Mouse (Mus musculus) intestine, embryonic 14.5 days (tissue): ENCODE results near the gene Maats1. TPM values are rescaled to one million over a fixed set of nuclear protein-coding genes. Genes with fewer than 3 reads are reported as not detected.

ENCODE experiments used
- ATAC-seq: fragments of 200-750 bp; cut with Nextera tagmentation; replicated peaks from 2 replicates; pipeline ENCODE4 v1.8.0; 2017; ENCODE audit warnings: low read depth, moderate number of reproducible peaks, moderate TSS enrichment, moderate library complexity; ENCODE audit not compliant: low FRiP score, low TSS enrichment
- DNase-seq: peaks from one replicate; pipeline ENCODE4 v3.0.0-alpha.2; 2018; ENCODE audit warnings: low spot score
- H3K27ac ChIP-seq: fragments of 300-500 bp; sonication (generic); 2 replicates; pipeline ENCODE4 v1.5.1; 2014; ENCODE audit warnings: low read depth, mild to moderate bottlenecking, control low read depth
- H3K27me3 ChIP-seq: fragments of 300-500 bp; sonication (generic); replicated peaks from 2 replicates; pipeline ENCODE4 v1.6.1; 2014; ENCODE audit warnings: low read length, control low read depth; ENCODE audit not compliant: control insufficient read depth, insufficient read depth
- H3K36me3 ChIP-seq: fragments of 300-500 bp; sonication (generic); 2 replicates; pipeline ENCODE4 v1.6.1; 2014; ENCODE audit warnings: low read length, control low read depth; ENCODE audit not compliant: control insufficient read depth, insufficient read depth
- H3K4me1 ChIP-seq: fragments of 300-500 bp; sonication (generic); replicated peaks from 2 replicates; pipeline ENCODE4 v1.6.1; 2014; ENCODE audit warnings: low read length, control low read depth, mixed read lengths; ENCODE audit not compliant: control insufficient read depth, insufficient read depth
- H3K4me2 ChIP-seq: fragments of 300-500 bp; sonication (generic); 2 replicates; pipeline ENCODE4 v1.6.1; 2014; ENCODE audit warnings: low read length
- H3K4me3 ChIP-seq: fragments of 300-500 bp; sonication (generic); 2 replicates; pipeline ENCODE4 v1.5.1; 2014; ENCODE audit warnings: low read depth, low read length, control low read depth, mixed read lengths
- H3K9ac ChIP-seq: fragments of 300-500 bp; sonication (generic); 2 replicates; pipeline ENCODE4 v1.6.1; 2014; ENCODE audit warnings: mild to moderate bottlenecking, low read length
- H3K9me3 ChIP-seq: fragments of 300-500 bp; sonication (generic); 2 replicates; pipeline ENCODE4 v1.6.1; 2016; ENCODE audit warnings: low read length, control low read depth; ENCODE audit not compliant: control insufficient read depth
- WGBS: fragments of 180-500 bp; shearing (Covaris S2); extraction: QIAGEN DNeasy Blood & Tissue Kit; methylation state at CpG from one replicate; pipeline ENCODE4 v1.1.7; 2014; 5-methylcytosine and 5-hydroxymethylcytosine counted together
- polyA plus RNA-seq: library from polyadenylated mRNA; unstranded; fragments of >200 nt; fragmentation: Nextera tagmentation; extraction: Ambion mirVana; gene quantifications from 2 replicates; pipeline ENCODE4 v1.2.1, GENCODE M21; 2014

Gene Maats1
- polyA plus RNA-seq = 0.08 TPM in 1 of 2 replicates, not detected in the other

DNA sequence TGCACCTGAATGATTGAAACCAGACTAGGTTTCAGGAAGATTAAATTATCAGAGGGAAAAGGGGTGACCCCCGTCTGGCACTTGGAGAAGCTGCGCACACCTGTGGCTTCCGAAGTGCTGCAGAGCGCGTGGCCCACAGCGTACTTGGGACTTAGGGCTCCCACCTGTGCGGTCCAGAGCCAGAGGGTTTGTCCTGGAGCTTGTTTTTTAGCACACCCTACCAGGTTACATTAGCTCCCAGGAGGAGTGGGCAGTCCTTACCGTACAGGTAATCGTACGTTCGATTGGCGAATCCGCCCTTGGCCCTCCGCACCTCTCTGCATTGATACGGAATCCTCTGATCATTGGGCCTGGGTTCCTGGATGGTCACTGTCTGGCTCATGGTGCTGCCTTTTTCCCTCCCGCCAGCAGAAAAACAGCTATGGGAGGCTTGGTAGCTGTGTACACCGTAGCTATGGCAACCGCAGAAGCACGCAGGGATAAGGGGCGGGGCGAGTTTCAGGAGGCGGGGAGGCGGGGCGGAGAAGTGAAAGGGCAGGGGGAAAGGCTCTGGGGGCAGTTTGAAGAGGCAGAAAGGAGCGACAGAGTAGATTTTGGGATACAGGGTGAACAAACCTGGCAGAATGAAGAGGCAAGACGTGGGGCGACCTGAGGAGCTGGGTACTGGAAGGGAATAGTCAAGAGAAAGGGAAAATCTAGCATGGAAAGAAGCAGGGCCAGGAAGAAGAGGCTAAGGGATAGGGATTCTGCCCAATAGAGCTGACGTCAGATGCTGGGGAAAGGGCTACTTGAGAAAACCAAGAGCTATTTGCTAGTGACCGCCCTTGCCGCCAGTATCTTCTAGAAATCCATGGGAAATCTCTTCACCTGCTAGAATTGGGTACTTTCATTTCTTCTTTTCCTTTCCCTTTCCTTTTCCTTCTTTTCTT lies at the start of gene Maats1:
Maats1 (minus strand) TSS at position 748 of the 929 bp plus-strand sequence.
- H3K4me3 ChIP-seq = peak within 1 kb of the TSS; percentile 28
- ATAC-seq (peak; percentile 85), DNase-seq (peak; percentile 89)
- H3K9me3 ChIP-seq = no peaks in the 10 kb centered on the region
- no peaks in the 10 kb centered on the region for H3K36me3 ChIP-seq
- H3K27ac ChIP-seq = no peak within 1 kb of the TSS
- no peaks in the 10 kb centered on the region for H3K27me3 ChIP-seq
- peak within 1 kb of the TSS; percentile 58 for H3K4me2 ChIP-seq
- H3K9ac ChIP-seq = peak within 1 kb of the TSS; percentile 40
- peaks cover 9% of the 10 kb centered on the region for H3K4me1 ChIP-seq
- 10% methylated on average over 30 of the region's 30 CpGs for WGBS

- no peaks in the 10 kb centered on the region for H3K36me3 ChIP-seq
- no peak overlapping the region for H3K9ac ChIP-seq
- no peaks in the 10 kb centered on the region for H3K9me3 ChIP-seq
- no peak overlapping the region for H3K27ac ChIP-seq
- no peak overlapping the region for H3K4me3 ChIP-seq
- ATAC-seq (no peak), DNase-seq (no peak)
- H3K27me3 ChIP-seq = no peaks in the 10 kb centered on the region
- no peak overlapping the region for H3K4me2 ChIP-seq
- H3K4me1 ChIP-seq = no peaks in the 10 kb centered on the region
- WGBS = 91% methylated on average over 7 of the region's 7 CpGs
Observed at GRCm38 (mm10) chr16:38390322-38390721, 48.4 kb upstream of the Maats1 start.

- no peak overlapping the region for H3K27ac ChIP-seq
- H3K9ac ChIP-seq = no peak overlapping the region
- no peak for DNase-seq
- no peaks in the 10 kb centered on the region for H3K9me3 ChIP-seq
- no peak overlapping the region for H3K4me3 ChIP-seq
- no peaks in the 10 kb centered on the region for H3K36me3 ChIP-seq
- no peak for ATAC-seq
- H3K4me2 ChIP-seq = no peak overlapping the region
- H3K27me3 ChIP-seq = no peaks in the 10 kb centered on the region
- no peaks in the 10 kb centered on the region for H3K4me1 ChIP-seq
- 76% methylated on average over 8 of the region's 8 CpGs for WGBS
Observed at GRCm38 (mm10) chr16:38389284-38389893, 47.4 kb upstream of the Maats1 start.

GRCm38 (mm10) chr16:38388757-38389156 lies 46.8 kb upstream of the Maats1 start:
- no peaks in the 10 kb centered on the region for H3K36me3 ChIP-seq
- WGBS = 74% methylated on average over 6 of the region's 6 CpGs
- no peaks in the 10 kb centered on the region for H3K27me3 ChIP-seq
- DNase-seq = no peak
- H3K4me1 ChIP-seq = no peaks in the 10 kb centered on the region
- H3K9me3 ChIP-seq = no peaks in the 10 kb centered on the region
- no peak overlapping the region for H3K9ac ChIP-seq
- H3K27ac ChIP-seq = no peak overlapping the region
- ATAC-seq = no peak
- no peak overlapping the region for H3K4me3 ChIP-seq
- H3K4me2 ChIP-seq = no peak overlapping the region

GRCm38 (mm10) chr16:38387389-38387788 lies 45.4 kb upstream of the Maats1 start:
- Histone ChIP-seq H3K9ac (no peak overlapping the region), H3K9me3 (no peaks in the 10 kb centered on the region), H3K4me2 (no peak overlapping the region), H3K4me1 (no peaks in the 10 kb centered on the region), H3K27me3 (no peaks in the 10 kb centered on the region), H3K4me3 (no peak overlapping the region), H3K27ac (no peak overlapping the region), H3K36me3 (no peaks in the 10 kb centered on the region)
- DNase-seq (no peak), ATAC-seq (no peak)
- WGBS = 88% methylated on average over 6 of the region's 6 CpGs

DNA sequence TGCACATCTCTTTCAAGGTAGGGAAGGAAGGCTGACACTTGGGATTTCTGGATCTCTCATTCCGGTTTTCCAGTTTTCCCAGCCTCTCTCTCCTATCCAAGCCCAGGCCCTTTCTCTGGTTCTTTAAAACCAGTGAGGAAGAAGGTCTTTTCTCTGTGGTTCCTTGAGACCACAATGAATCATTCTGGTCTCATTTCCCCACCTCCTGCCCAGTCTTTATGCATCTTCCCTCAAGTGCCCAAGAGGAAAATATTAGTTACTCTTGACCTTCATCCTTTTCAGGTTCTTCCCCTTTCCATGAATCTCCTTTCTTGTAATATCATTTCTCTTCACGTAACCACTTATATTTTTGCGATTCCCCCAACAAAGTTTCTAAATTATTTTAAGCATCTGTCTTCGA lies 43.8 kb upstream of the Maats1 start:
- Histone ChIP-seq H3K27ac (no peak overlapping the region), H3K4me1 (no peaks in the 10 kb centered on the region), H3K9ac (no peak overlapping the region), H3K36me3 (no peaks in the 10 kb centered on the region), H3K4me3 (no peak overlapping the region), H3K4me2 (no peak overlapping the region), H3K27me3 (no peaks in the 10 kb centered on the region), H3K9me3 (no peaks in the 10 kb centered on the region)
- DNase-seq (no peak), ATAC-seq (no peak)
- whole genome bisulfite sequencing = 96% methylated on average over 4 of the region's 4 CpGs

- Histone ChIP-seq H3K4me2 (no peak overlapping the region), H3K27me3 (no peaks in the 10 kb centered on the region), H3K27ac (no peak overlapping the region), H3K36me3 (no peaks in the 10 kb centered on the region), H3K4me1 (no peaks in the 10 kb centered on the region), H3K4me3 (no peak overlapping the region), H3K9me3 (no peaks in the 10 kb centered on the region), H3K9ac (no peak overlapping the region)
- ATAC-seq = no peak
- no peak for DNase-seq
- 87% methylated on average over 6 of the region's 6 CpGs for WGBS
Observed at GRCm38 (mm10) chr16:38385184-38385634, 43.3 kb upstream of the Maats1 start.

DNA sequence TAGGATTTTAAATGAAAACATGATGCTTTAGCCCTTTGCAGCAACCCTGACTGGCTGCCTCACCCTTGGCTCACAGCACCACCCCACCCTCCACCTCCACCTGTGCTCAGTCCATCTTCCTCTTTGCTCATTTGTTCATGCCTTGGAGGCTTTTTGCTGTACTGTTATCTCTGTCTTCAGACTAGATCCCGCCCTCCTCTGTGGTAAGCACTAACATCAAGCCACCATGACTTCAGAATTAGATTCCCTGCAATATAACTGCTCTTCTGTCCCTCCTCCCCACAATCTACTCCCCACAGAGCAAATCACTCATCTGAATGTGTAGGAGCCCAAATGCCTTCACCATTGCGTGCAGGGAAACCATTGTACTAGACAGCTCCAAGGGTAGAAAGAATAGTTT lies 41.7 kb upstream of the Maats1 start:
- WGBS = 79% methylated on average over 2 of the region's 2 CpGs

More for the DNA sequence above, 41.7 kb upstream of the Maats1 start:
- Histone ChIP-seq H3K9ac (no peak overlapping the region), H3K4me1 (no peaks in the 10 kb centered on the region), H3K4me3 (no peak overlapping the region), H3K4me2 (no peak overlapping the region), H3K27ac (no peak overlapping the region), H3K9me3 (no peaks in the 10 kb centered on the region), H3K36me3 (no peaks in the 10 kb centered on the region), H3K27me3 (no peaks in the 10 kb centered on the region)
- DNase-seq (no peak), ATAC-seq (no peak)
